Mouse (Mus musculus): ENCODE results near the gene Bcar1. TPM values are rescaled to one million over a fixed set of nuclear protein-coding genes. Genes with fewer than 3 reads are reported as not detected.

Bcar1 gene
- total RNA-seq (2021), result 10 to 100 TPM; 50.6 to 51.7 TPM

DNA sequence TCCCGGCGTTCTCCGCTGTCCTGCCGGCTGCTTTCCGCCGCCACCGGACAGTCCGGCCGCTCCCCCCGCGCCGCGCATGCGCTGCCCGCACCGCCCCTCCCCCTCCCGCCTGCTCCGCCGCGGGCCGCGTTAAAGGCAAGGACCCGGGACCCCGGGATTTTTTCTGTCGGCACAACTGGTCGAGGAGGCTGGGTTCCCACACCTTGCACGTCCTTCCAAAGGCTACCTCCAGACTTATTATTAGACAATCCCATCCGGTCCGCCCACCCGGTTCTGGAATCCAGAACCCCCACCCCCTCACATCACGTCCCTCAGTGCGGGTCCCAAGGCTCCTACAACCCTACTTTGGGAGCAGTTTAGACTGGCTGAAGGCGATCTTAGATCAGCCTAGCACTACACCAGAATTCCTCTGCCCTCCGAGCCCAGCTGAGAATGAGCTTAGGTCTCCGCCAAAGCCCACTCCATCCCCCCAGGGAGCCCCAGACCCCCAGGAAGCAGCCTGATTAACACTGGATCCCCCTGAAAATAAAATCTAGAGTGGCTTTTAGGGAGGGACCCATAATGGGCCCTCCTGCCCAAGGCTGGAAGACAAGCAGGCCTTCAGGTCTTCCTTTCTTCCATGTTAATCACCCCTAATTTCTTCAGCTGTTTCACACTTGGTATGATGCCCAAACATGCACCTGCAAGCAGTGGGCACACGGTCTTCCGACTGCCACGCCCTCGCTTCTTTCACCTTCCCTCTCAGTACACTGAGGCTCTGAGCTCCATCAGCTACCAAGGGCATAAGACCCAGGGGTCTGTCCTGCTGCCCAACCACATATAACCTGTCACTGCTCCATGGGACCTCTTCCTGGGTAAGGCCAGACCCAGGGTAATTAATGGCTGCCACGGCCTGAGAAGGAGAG lies at the start of gene Bcar1:
Bcar1 (minus strand) TSS at position 18 of the 905 bp plus-strand sequence.
- intact Hi-C loops (cut with DNase I), result no loop called here

DNA sequence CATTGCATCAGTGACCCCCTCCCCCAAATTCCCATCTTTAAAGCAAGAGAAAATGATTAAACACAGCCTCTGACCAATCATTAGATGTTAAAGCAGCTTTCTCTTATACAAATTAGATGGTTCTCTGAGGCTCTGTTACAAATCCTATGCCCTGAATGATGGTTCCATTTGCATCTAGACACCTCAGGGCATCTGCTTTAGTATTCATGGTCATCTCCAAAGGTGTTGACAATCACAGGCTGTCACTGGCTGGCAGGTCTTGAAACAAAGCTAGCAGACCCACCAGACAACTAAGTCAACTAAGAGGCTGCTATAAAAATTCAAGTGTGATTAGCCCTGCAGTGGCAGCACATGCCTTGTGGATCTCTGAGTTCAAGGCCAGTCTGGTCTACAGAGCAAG lies 46.0 kb upstream of the Bcar1 start:
- DNase-seq (ENCODE audit: low spot score in 2 of 2), result no peak
- intact Hi-C loops (cut with DNase I), result no loop called here

More for the DNA sequence above, at the start of gene Bcar1:
- peak; percentile 65 to 72 for DNase-seq (ENCODE audit: low spot score in 2 of 2)

DNA sequence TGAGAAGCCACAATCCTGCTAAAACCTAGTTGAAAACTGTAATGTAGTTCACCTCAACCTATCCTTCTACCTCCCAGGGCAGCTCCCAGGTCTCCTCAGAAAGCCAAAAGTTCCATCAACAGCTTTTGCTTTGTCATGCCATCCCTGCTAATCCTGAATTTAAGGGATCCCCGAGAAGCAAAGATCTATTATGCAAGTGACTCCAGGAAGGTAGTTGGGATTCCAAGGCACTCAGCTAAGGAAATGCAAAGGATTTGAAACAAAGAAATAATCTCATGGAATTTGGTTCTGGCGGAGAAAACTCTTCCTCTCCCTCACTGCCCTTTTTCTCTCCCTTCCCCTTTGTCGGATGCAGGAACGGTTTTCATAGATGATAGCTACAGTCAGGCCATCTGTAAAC lies 45.6 kb upstream of the Bcar1 start:
- intact Hi-C loops (cut with DNase I), result no loop called here

DNA sequence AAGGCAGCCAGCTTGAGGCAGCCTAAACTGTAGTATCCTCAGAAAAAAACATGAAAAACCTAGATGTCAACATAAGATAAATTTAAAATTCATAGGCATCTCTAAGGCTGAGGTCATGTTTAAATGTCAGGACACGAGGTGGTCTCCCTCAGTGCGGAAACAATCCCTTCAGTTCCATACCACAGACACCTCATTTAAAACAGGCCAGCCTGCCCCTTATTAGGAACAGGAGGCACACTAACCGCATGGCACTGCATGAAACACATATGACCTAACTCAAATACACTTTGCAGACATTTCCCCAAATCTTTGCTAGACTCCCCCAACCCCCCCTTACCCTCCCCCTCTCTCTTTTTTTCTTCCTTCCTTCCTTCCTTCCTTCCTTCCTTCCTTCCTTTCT lies 44.9 kb upstream of the Bcar1 start:
- intact Hi-C loops (cut with DNase I), result no loop called here

More for the DNA sequence above, 45.6 kb upstream of the Bcar1 start:
- no peak for DNase-seq (ENCODE audit: low spot score in 2 of 2)

DNA sequence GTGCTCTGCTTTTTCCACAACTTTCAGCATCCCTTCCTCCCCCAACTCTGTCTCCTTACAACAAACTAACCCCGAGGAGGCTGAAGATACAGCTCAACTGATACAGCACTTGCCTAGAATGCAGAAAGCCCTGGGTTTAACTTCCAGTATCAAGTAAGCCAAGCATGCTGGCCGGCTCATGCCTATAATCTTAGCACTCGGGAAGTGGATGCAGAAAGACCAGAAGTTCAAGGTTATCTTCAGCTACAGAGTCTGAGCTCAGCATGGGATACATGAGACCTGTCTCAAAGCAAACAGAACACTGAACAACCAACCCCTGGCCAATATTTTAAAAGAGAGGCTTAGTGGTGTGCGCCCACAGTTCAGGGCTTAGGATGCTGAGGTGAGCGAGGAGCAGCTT lies 44.5 kb upstream of the Bcar1 start:
- DNase-seq (ENCODE audit: low spot score in 2 of 2), result no peak
- intact Hi-C loops (cut with DNase I), result no loop called here

More for the DNA sequence above, 44.9 kb upstream of the Bcar1 start:
- DNase-seq (ENCODE audit: low spot score in 2 of 2), result no peak

DNA sequence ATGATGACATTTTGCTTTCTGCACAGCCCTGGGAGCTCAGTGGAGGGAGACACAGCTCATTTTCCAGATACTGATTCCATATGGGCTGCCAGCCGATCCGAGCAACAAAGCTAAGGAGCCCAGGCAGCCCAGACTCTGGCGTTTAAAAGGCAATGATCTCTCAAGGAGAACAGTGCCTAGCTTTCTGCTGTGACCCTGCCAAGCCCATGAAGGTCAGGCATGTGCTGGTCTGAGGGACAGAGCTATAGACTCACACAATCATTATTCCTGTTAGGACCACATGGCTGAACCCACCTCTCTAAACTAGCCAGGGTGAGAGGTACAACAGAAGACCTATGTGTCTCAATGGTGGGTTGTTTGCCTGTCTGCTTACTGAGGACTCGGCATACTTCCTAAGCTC lies 44.1 kb upstream of the Bcar1 start:
- no peak for DNase-seq (ENCODE audit: low spot score in 2 of 2)
- intact Hi-C loops (cut with DNase I), result no loop called here

DNA sequence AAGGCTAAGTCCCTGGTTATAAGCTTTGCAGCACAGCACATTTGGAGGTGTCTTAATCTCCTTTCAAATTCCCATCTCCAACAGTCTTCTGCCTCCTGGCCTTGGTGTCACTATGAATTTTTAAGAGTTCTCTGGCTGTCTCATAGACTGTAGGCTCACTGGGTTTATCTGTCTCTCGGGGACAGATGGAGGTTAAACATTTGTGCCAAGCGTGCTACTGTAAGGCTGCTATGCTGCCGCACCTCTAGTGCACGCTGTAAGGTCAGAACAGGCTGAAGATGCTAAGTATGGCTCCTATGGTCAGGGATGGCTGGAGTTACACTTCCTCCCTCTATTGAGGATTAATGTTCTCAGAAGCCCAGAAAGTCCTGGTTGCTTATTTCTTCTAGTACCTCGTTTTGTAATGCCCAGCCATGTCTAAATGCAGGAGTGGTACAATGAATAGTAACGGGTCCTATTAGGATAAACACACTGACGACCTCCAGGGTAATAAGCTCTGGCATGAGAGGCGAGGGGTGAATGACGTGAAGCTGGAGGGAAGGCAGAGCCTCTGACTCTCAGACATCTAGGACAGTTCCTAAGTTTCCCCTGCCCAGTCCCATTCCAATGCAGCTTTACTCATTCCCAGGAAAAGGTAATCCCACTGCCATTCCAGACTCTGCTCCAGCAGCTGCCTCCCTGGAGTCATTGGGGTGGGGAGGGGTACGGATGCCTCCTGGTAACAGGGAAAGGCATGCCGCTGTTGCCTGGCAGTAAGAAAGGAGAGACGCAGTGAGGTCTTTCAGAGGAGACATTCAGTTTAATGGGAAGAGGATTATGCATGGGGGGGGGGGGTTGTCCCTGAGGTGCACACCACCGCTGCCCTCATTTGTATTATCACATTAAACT lies 43.3 kb upstream of the Bcar1 start:
- intact Hi-C loops (cut with DNase I), result no loop called here
- no peak for DNase-seq (ENCODE audit: low spot score in 2 of 2)

DNA sequence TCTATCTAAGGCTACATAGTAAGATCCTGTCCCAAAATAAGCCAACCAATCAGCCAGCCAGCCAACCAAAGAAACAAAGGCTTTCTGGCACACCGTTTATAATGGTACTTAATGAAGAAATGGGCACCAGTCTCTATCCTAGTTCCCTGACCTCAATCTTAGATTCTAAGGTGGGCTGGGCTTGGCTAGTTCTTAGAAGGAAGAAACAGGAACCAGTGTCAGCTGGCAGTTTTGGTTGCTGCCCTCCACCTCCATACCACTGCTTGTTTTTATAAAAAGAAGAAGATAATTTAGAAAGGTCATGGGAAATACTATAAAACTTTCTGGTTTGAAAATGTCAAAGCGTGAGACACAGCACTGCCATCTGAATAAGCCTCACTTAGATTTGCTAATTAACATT lies 42.5 kb upstream of the Bcar1 start:
- intact Hi-C loops (cut with DNase I), result no loop called here

DNA sequence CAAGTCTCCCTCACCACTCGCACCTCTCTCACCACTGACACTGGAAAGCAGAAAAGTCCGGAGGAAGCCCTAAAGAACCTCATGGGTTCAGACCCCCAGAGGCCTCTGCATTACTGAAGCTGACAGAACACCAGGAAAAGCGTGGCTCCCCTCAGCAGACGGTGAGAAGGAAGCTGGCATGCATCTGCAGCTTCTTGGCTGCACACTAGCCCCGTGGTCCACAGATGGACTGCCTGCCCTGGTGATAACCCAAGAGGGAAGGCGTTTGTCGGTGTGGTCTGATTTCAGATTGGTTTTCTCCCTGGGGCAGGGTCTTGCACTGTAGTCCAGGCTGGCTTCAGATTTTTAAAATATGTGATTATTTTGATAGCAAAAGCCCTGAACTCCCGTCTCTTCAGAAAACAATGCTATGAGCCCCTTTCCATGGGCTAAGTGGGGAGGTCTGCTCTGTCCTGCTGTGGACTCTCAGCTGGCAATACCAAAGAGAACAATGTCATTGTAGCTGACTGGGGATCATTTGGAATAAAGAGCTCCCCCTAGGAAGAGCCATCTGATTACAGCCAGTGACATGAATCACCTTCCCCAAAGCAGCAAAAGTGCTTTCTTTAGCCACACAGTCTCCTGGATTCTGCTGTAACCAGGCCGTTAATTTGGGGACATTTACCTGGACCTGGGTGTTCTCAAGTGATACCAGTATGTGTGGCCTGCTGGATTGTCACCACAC lies 39.2 kb upstream of the Bcar1 start:
- intact Hi-C loops (cut with DNase I), result no loop called here
- no peak for DNase-seq (ENCODE audit: low spot score in 2 of 2)

More for the DNA sequence above, 42.5 kb upstream of the Bcar1 start:
- no peak for DNase-seq (ENCODE audit: low spot score in 2 of 2)

DNA sequence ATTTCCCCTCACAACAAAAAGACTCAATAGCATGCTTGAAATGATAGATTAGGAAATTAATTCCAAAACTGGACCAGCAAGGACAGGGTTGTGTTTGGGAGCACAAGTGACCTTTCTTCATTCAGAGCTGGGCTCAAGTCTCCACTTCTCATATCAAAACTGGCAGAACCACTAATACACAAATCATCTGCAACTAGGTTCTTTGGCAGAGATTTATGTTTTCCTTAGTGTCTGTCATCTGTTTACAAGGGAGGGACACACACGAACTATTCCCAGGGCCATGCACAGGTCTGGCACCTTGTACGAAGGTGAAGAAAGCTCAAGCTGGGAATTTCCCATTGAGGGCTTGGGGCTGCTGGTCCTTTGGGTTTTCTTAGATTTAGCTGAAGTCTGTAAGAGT lies 38.6 kb upstream of the Bcar1 start:
- intact Hi-C loops (cut with DNase I), result no loop called here
- DNase-seq (ENCODE audit: low spot score in 2 of 2), result no peak

DNA sequence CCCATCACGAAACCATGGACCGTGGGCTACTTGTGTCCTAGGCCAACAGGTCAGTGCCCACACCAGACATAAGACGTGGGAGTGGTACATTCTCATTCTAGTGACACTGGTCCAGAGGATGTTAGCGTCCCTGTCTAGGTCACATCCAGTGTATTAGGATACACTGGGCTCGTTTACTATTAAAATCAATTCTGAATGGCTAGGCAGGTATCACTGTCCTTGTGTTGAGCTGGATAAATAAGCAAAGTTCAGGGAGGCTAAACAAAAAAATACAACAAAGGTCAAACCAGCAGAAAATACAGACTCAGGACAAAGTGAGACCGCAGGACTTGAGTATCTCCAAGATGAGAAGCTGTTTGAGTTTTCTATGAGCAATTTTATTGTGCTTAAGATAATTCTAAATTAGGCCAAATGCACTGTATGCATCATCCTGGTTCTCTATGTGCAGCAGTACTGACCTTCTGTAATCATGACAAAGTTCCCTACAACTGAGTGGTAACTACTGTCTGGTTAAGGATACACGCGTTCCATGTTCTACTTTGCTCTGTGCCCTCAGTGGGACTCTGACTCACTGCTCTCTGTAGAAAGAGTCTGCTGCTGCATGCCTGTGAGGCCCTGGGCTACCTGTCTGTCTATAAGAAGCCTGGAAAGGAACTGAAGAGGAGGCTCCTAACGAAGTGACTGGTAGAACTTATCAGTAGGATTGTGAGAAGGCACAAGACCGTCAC lies 37.3 kb upstream of the Bcar1 start:
- intact Hi-C loops (cut with DNase I), result no loop called here

DNA sequence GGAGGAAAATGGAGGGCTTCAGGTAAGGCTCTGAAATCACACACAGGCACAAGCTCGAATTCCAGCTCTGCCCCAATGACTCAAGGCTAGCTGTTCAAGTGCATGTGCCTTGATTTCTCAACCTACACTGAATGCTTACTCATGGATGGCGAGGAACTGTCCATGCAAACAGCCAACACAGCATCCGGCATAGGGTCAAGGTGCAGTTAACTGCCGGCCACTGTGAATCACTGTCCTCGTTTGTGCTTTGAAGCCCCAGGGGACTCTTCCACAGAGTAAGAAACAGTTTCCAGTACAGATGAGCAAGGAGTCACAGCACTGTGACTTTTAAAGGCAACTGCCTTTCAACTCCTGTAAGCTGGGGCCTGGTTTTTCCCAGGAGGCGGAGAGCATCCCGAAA lies 36.1 kb upstream of the Bcar1 start:
- intact Hi-C loops (cut with DNase I), result no loop called here
- no peak for DNase-seq (ENCODE audit: low spot score in 2 of 2)

More for the DNA sequence above, 37.3 kb upstream of the Bcar1 start:
- no peak for DNase-seq (ENCODE audit: low spot score in 2 of 2)

DNA sequence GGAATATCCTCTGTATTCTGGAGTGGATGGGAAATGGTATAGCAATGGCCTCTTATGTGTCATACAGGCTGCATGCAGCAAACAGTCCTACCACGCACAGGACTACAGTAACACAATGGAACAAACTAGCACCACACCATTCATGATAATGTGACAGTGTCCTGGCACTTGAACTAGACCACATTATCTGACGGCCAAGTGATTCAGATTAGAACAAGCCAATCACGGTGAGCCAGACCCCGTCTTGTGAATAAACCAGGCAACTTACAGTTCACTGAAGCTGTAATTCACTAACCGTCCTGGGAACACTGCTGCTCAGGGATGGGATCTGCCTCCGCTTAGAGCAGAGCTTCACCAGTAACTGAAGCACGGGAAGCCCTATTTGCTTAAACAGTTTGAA lies 35.2 kb upstream of the Bcar1 start:
- intact Hi-C loops (cut with DNase I), result no loop called here
- DNase-seq (ENCODE audit: low spot score in 2 of 2), result no peak

DNA sequence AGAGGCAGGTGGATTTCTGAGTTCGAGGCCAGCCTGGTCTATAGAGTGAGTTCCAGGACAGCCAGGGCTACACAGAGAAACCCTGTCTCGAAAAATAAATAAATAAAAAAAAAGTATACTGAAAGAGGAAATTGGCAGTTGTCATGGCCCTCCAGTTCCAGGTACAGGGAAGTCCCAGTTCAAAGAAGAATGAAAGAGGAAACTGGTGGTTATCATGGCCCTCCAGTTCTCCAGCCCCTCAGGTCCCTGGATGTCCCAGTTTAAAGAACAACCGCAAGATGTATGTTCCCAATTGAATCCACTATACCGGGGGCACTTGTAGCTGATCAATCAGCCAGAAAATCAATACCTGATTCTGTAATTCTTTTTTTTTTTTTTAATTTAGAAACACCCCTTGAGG lies 32.9 kb upstream of the Bcar1 start:
- no peak for DNase-seq (ENCODE audit: low spot score in 2 of 2)
- intact Hi-C loops (cut with DNase I), result no loop called here

DNA sequence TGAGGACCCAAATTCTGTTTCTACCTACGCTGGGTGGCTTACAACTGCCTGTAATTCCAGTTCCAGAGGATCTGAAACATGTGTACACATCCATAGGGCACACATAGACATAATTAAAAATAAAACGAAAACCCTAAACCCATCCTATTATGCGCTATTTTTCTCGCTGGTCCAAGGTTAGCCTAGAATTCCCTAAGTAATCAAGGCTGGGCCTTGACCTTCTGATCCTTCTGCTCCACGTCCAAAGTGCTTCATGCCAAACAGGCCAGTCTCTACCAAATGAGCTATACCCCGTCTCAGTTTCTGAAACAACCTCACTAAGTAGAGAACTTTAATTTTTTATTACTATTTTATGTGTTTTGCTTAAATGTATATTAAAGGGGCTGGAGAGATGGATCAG lies 32.2 kb upstream of the Bcar1 start:
- DNase-seq (ENCODE audit: low spot score in 2 of 2), result no peak
- intact Hi-C loops (cut with DNase I), result no loop called here

DNA sequence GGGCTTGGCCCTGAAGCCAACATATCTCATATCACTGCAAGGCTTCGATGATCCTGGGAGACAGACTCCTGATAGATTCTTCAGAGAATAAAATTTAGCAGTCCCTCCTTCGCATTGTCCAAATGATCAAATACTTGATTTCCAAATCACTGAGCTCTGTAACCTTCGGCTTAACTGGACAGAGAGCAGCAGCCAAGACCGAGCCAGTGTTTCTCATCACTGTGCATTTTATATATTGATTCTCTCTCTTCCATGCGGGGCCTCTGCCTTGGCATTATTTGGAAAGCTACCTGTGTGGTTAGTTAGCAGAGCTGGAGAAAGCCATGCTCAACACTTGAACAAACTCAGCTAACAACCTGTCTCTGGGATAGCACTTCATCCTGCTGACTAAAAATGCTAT lies 29.9 kb upstream of the Bcar1 start:
- DNase-seq (ENCODE audit: low spot score in 2 of 2), result no peak
- intact Hi-C loops (cut with DNase I), result no loop called here

DNA sequence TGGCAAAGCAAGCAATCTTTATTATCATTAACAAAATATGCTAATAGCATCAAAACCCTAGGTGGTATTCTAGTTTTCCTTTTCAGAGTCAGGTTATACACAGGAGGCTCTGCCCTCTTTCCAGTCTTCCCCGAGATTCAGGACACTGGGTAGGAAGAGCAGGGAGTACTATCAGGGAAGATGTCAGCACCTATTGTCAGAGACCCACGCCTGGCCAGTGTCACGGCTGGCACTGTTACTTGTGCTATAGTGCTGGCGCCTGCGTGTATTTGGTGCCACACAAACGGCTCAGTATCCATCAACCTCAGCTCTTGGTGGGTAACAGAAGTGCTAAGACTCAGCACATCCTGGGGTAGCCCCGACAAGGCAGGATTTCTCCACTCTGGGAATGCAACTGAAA lies 29.4 kb upstream of the Bcar1 start:
- no peak for DNase-seq (ENCODE audit: low spot score in 2 of 2)
- intact Hi-C loops (cut with DNase I), result no loop called here

DNA sequence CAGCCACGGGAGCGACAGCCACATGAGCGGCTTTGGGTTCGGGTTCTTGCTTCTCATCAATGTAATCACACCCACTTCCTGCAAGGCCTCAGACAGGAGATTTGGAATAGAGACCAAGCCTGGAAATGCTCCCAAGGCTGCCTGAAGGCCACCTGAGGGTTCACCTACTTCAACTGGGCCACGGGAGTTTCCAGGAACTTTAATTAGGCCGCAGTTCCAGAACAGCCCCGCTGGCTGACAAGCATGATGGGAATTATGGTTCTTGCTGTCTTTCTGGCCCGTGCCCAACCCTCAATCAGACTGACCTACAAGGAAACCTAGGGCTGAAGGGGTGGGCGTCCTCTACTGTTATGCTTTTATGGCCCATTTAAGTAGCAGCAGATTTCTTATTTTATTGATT lies 28.5 kb upstream of the Bcar1 start:
- intact Hi-C loops (cut with DNase I), result no loop called here
- no peak for DNase-seq (ENCODE audit: low spot score in 2 of 2)

DNA sequence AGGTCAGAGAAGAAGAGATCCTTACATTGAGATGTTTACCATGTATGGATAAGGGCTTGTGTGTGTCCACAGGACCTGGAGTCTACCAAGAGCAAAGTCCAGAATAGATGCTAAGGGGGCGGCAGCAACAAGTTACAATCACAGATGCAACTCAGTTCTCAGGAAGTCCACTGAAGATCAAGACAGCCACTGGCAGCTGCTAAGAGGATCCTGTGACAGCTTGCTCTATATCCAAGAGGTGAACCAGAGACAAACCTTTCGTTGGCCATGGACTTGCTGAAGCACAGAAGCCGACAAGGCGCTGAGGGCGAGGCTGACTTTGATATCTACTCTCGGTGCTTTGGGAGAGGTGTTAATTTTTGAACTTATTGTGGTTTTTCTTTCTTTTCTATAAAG lies 28.0 kb upstream of the Bcar1 start:
- intact Hi-C loops (cut with DNase I), result no loop called here
- DNase-seq (ENCODE audit: low spot score in 2 of 2), result no peak
